Mouse (Mus musculus): ENCODE measurements at regions not wholly inside any gene's neighbourhood (a gene's known extent, or its start where the extent isn't known, plus 50 kb on each side); places are given as distances from the start of the nearest gene placed in this dataset.
"Not testable (repeated sequence)": the region's sequence is repeated elsewhere in the genome, so short reads cannot be mapped to it uniquely, and the experiment has no call there.

DNA sequence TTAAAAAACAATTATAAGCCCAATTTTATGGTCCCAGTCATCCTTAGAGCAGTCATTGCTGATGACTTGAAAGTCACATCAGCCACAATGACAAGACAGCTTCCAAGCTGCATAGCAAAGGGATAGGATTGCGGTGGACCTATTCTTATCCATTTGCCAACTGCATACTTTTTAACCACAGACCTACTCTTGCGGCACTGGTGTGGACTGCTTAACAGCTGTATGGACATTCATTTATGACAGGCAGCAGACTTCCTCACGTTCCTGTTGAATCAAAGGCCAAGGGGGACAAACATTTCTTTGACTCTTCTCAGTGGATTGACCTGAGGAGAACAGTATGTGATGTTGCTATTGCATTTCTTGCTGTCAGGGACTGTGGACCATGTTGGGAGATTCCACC is 233.5 kb downstream of the Adgrg6 start:
- no peak overlapping the region for H3K4me3 ChIP-seq (ENCODE audit: low read depth, low read length)
- no peaks in the 10 kb centered on the region for H3K36me3 ChIP-seq (ENCODE audit: control insufficient read depth, insufficient read depth, low read length)
- no peak overlapping the region for H3K27ac ChIP-seq (ENCODE audit: low read depth, low read length)
- no peaks in the 10 kb centered on the region for H3K4me1 ChIP-seq (replicated peaks; ENCODE audit: control insufficient read depth, insufficient read depth, low read length)
- 64% methylated on average over 3 of the region's 3 CpGs for WGBS
- no peaks in the 10 kb centered on the region for H3K27me3 ChIP-seq (replicated peaks; ENCODE audit: control insufficient read depth, insufficient read depth, low read length)
- no peak overlapping the region for H3K4me2 ChIP-seq
- no peaks in the 10 kb centered on the region for H3K9me3 ChIP-seq (ENCODE audit: control insufficient read depth, low read length)
- ATAC-seq (replicated peaks; ENCODE audit: low FRiP score) (no peak), DNase-seq (ENCODE audit: low spot score) (no peak)
- H3K9ac ChIP-seq (ENCODE audit: low read depth, low read length) = no peak overlapping the region

DNA sequence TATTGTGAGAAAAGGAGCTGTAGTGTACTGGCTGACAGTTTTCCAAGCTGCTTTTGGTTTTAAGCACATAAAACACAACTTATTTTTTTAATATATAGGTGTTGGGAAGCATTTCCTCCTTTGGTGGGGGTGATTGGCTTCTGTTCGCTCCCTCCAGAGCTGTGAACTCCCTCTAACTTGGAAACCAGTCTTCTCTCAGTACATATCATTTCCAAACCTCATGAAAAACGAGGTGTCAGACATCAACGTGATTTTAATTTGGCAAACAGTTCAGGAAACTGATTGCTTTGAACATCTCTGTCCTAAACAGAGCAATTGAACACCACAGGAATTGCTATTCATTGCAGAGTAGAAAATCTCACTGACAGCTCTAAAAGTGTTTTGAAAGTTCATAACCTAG is 238.6 kb downstream of the Adgrg6 start:
- 43% methylated on average over 3 of the region's 3 CpGs for WGBS
- no peaks in the 10 kb centered on the region for H3K36me3 ChIP-seq (ENCODE audit: control insufficient read depth, insufficient read depth, low read length)
- ATAC-seq (replicated peaks; ENCODE audit: low FRiP score) = no peak
- H3K4me3 ChIP-seq (ENCODE audit: low read depth, low read length) = no peak overlapping the region
- H3K27me3 ChIP-seq (replicated peaks; ENCODE audit: control insufficient read depth, insufficient read depth, low read length) = no peaks in the 10 kb centered on the region
- no peak overlapping the region for H3K9ac ChIP-seq (ENCODE audit: low read depth, low read length)
- H3K4me2 ChIP-seq = no peak overlapping the region
- DNase-seq (ENCODE audit: low spot score) = no peak
- no peaks in the 10 kb centered on the region for H3K4me1 ChIP-seq (replicated peaks; ENCODE audit: control insufficient read depth, insufficient read depth, low read length)
- H3K27ac ChIP-seq (ENCODE audit: low read depth, low read length) = no peak overlapping the region
- no peaks in the 10 kb centered on the region for H3K9me3 ChIP-seq (ENCODE audit: control insufficient read depth, low read length)

DNA sequence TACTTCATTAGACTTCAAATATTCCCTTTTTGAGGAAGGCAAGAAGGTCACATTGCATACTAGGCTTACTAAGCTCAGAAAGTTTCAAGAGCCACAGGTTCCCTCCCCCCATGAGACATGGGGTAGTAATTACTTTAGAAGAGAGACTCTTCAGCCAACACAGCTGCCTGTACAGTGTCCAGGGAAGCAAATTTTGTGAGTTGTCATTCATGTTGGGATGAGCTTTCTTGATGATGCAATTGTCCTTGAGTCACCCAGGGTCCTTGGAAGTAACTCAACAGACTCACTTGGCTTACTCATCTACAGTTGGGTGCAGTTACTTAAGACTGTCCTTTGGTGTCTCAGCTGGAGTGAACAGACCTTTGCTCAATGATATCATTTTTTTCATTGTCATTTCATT is 242.0 kb downstream of the Adgrg6 start:
- Histone ChIP-seq H3K27ac (ENCODE audit: low read depth, low read length) (no peak overlapping the region), H3K9ac (ENCODE audit: low read depth, low read length) (no peak overlapping the region), H3K4me2 (no peak overlapping the region), H3K36me3 (ENCODE audit: control insufficient read depth, insufficient read depth, low read length) (no peaks in the 10 kb centered on the region), H3K4me3 (ENCODE audit: low read depth, low read length) (no peak overlapping the region), H3K9me3 (ENCODE audit: control insufficient read depth, low read length) (no peaks in the 10 kb centered on the region), H3K4me1 (replicated peaks; ENCODE audit: control insufficient read depth, insufficient read depth, low read length) (no peaks in the 10 kb centered on the region), H3K27me3 (replicated peaks; ENCODE audit: control insufficient read depth, insufficient read depth, low read length) (no peaks in the 10 kb centered on the region)
- ATAC-seq (replicated peaks; ENCODE audit: low FRiP score) = no peak
- no peak for DNase-seq (ENCODE audit: low spot score)

DNA sequence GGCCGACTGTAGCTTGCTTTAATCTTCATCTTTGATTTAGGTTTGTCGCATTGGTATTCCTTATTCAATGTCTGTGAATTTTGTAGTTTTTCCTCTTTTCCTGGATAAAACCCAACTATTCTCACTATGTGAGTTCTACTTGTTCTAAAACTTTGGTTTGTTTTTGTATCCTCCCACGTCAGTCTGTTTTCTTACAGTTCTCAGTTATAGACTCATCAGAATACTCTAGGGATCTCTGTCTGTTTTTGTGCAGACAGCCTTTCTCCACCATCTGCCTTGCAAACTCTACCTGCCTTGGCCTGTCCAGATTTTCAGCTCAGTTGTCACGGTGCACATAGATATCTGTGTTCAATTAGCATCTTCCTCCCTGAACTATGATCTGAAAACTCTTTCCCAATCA is 249.3 kb downstream of the Adgrg6 start:
- Histone ChIP-seq H3K9me3 (ENCODE audit: control insufficient read depth, low read length) (no peaks in the 10 kb centered on the region), H3K27me3 (replicated peaks; ENCODE audit: control insufficient read depth, insufficient read depth, low read length) (no peaks in the 10 kb centered on the region), H3K36me3 (ENCODE audit: control insufficient read depth, insufficient read depth, low read length) (no peaks in the 10 kb centered on the region), H3K27ac (ENCODE audit: low read depth, low read length) (no peak overlapping the region), H3K4me1 (replicated peaks; ENCODE audit: control insufficient read depth, insufficient read depth, low read length) (no peaks in the 10 kb centered on the region), H3K4me2 (no peak overlapping the region), H3K4me3 (ENCODE audit: low read depth, low read length) (no peak overlapping the region), H3K9ac (ENCODE audit: low read depth, low read length) (no peak overlapping the region)
- no peak for DNase-seq (ENCODE audit: low spot score)
- ATAC-seq (replicated peaks; ENCODE audit: low FRiP score) = no peak
- 79% methylated on average over 4 of the region's 4 CpGs for WGBS

DNA sequence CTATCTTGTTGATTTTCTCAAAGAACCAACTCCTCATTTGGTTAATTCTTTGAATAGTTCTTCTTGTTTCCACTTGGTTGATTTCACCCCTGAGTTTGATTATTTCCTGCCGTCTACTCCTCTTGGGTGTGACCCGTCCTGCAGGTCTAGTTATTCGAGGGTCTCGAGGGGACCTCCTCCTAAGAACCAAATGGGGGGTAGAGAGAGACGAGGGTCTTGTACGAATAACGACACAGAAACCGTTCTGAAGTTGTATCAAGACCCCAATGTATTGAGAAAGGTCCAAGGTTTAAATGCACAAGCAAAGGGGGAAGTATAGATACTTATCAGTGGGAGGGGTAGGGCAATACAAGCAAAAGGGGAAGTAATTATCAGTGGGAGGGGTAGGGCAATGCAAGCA is 252.8 kb downstream of the Adgrg6 start:
- WGBS = 69% methylated on average over 8 of the region's 8 CpGs
- H3K4me1 ChIP-seq (replicated peaks; ENCODE audit: control insufficient read depth, insufficient read depth, low read length); H3K4me2 ChIP-seq; H3K9ac ChIP-seq (ENCODE audit: low read depth, low read length); H3K9me3 ChIP-seq (ENCODE audit: control insufficient read depth, low read length); H3K27me3 ChIP-seq (replicated peaks; ENCODE audit: control insufficient read depth, insufficient read depth, low read length); H3K27ac ChIP-seq (ENCODE audit: low read depth, low read length); H3K4me3 ChIP-seq (ENCODE audit: low read depth, low read length); ATAC-seq (replicated peaks; ENCODE audit: low FRiP score); H3K36me3 ChIP-seq (ENCODE audit: control insufficient read depth, insufficient read depth, low read length); DNase-seq (ENCODE audit: low spot score): not testable (repeated sequence)

DNA sequence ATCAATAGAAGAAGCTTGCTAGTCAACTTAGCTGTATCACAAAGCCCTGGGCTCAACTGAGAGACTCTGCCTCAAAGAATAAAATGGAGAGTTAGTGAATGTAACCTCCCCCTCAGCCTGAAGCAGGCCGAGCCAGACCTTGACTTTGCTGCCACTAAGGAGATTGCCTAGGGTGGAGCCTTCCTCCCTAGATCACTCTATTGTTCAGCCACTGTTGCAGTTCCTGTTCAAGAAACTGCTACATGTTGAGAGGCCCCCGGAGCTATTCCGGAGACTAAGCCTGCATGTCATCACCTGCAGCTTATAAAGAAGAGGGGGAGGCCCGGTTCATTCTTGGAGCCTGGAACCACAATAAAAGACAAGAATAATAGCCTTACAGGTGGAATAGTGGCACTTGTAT is 257.9 kb downstream of the Adgrg6 start:
- 72% methylated on average over 4 of the region's 4 CpGs for WGBS
- Histone ChIP-seq H3K9me3 (ENCODE audit: control insufficient read depth, low read length) (no peaks in the 10 kb centered on the region), H3K9ac (ENCODE audit: low read depth, low read length) (no peak overlapping the region), H3K4me2 (no peak overlapping the region), H3K27me3 (replicated peaks; ENCODE audit: control insufficient read depth, insufficient read depth, low read length) (no peaks in the 10 kb centered on the region), H3K4me1 (replicated peaks; ENCODE audit: control insufficient read depth, insufficient read depth, low read length) (no peaks in the 10 kb centered on the region), H3K36me3 (ENCODE audit: control insufficient read depth, insufficient read depth, low read length) (no peaks in the 10 kb centered on the region), H3K4me3 (ENCODE audit: low read depth, low read length) (no peak overlapping the region), H3K27ac (ENCODE audit: low read depth, low read length) (no peak overlapping the region)
- ATAC-seq (replicated peaks; ENCODE audit: low FRiP score) (no peak), DNase-seq (ENCODE audit: low spot score) (no peak)

DNA sequence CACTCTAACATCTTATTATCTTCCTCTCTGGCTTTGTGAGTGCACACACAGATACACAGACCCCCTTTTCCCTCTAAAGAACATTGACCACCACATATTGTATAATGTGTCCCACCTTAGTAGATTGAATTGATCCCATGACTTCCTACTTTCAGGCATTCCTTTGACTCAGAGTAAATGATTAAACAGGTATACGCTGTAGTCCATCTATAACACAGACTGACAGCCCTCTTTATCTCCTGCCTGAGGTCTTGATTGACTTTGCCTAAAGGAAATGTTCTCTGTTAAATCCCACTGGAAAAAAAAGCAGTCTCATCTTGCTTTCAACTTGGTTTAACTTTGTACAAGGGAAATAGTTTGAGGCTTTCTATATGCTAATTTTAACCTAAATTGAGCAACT is 268.8 kb downstream of the Adgrg6 start:
- WGBS = 74% methylated on average over 1 of the region's 1 CpGs
- H3K9me3 ChIP-seq (ENCODE audit: control insufficient read depth, low read length) = no peaks in the 10 kb centered on the region
- no peak overlapping the region for H3K9ac ChIP-seq (ENCODE audit: low read depth, low read length)
- no peak for DNase-seq (ENCODE audit: low spot score)
- no peaks in the 10 kb centered on the region for H3K36me3 ChIP-seq (ENCODE audit: control insufficient read depth, insufficient read depth, low read length)
- H3K4me1 ChIP-seq (replicated peaks; ENCODE audit: control insufficient read depth, insufficient read depth, low read length) = no peaks in the 10 kb centered on the region
- no peak overlapping the region for H3K27ac ChIP-seq (ENCODE audit: low read depth, low read length)
- ATAC-seq (replicated peaks; ENCODE audit: low FRiP score) = no peak
- no peaks in the 10 kb centered on the region for H3K27me3 ChIP-seq (replicated peaks; ENCODE audit: control insufficient read depth, insufficient read depth, low read length)
- no peak overlapping the region for H3K4me2 ChIP-seq
- H3K4me3 ChIP-seq (ENCODE audit: low read depth, low read length) = no peak overlapping the region

DNA sequence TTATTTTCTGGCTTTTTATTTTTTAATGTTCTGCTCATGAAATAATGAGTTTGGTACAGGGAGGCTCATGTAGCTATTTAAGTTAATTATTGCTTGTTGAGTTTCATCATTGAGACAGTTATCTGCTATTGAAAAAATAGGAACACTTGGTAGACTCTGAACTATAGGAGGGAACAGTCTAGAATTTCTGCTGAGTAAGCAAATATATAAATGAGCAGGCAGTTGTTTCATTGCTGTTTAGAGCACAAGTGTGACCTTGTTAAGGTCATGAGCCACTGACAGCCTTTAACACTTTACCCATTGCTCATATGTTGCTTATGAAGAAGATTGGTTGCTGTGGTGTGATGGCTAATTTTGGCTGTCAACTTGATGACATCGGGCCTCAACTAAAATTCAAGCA is 270.0 kb downstream of the Adgrg6 start:
- H3K9ac ChIP-seq (ENCODE audit: low read depth, low read length) = no peak overlapping the region
- no peak overlapping the region for H3K4me2 ChIP-seq
- H3K36me3 ChIP-seq (ENCODE audit: control insufficient read depth, insufficient read depth, low read length) = no peaks in the 10 kb centered on the region
- no peak overlapping the region for H3K27ac ChIP-seq (ENCODE audit: low read depth, low read length)
- ATAC-seq (replicated peaks; ENCODE audit: low FRiP score) = no peak
- H3K4me1 ChIP-seq (replicated peaks; ENCODE audit: control insufficient read depth, insufficient read depth, low read length) = no peaks in the 10 kb centered on the region
- WGBS = 89% methylated on average over 1 of the region's 1 CpGs
- H3K9me3 ChIP-seq (ENCODE audit: control insufficient read depth, low read length) = no peaks in the 10 kb centered on the region
- no peaks in the 10 kb centered on the region for H3K27me3 ChIP-seq (replicated peaks; ENCODE audit: control insufficient read depth, insufficient read depth, low read length)
- no peak for DNase-seq (ENCODE audit: low spot score)
- H3K4me3 ChIP-seq (ENCODE audit: low read depth, low read length) = no peak overlapping the region

DNA sequence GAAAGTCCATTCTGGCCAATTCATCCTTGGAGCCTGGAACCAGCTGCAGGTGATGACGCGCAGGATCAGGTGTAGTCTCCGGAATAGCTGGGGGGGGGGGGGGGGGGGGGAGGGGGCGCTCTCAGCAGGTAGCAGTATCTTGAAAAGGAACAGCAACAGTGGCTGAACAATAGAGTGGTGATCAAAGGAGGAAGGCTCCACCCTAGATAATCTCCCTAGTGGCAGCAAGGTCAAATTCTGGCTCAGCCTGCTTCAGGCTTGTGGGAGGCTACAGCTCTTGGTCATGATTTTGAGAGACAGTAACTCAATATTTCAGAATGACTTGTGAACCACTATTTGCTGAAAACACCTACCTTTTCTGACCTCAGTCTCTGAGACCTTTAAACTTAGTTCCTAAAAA is 275.5 kb downstream of the Adgrg6 start:
- Histone ChIP-seq H3K9me3 (ENCODE audit: control insufficient read depth, low read length) (no peaks in the 10 kb centered on the region), H3K9ac (ENCODE audit: low read depth, low read length) (no peak overlapping the region), H3K4me3 (ENCODE audit: low read depth, low read length) (no peak overlapping the region), H3K27me3 (replicated peaks; ENCODE audit: control insufficient read depth, insufficient read depth, low read length) (no peaks in the 10 kb centered on the region), H3K4me1 (replicated peaks; ENCODE audit: control insufficient read depth, insufficient read depth, low read length) (no peaks in the 10 kb centered on the region), H3K4me2 (no peak overlapping the region), H3K36me3 (ENCODE audit: control insufficient read depth, insufficient read depth, low read length) (no peaks in the 10 kb centered on the region), H3K27ac (ENCODE audit: low read depth, low read length) (no peak overlapping the region)
- ATAC-seq (replicated peaks; ENCODE audit: low FRiP score) = no peak
- DNase-seq (ENCODE audit: low spot score) = no peak
- 39% methylated on average over 2 of the region's 4 CpGs for WGBS

Data from liver, embryonic 11.5 days (tissue).